Mouse (Mus musculus): Measurements from ENCODE around the gene Ube2o. TPM values are rescaled to one million over a fixed set of nuclear protein-coding genes. Genes with fewer than 3 reads are reported as not detected.

Ube2o gene
- total RNA-seq, 2 experiments from 2014 or later = 43.3 to 49.2 TPM

- peak; percentile 81 to 84 for DNase-seq
- intact Hi-C loops (cut with DNase I) = loop anchor here (1.0 kb wide), 1 partner anchor 41 kb away; no protein-coding TSS in a partner anchor
Observed at GRCm38 (mm10) chr11:116586801-116587631, 5.8 kb upstream of the Ube2o start.

GRCm38 (mm10) chr11:116586310-116586709, 5.1 kb upstream of the Ube2o start, which contains the start of gene Aanat:
Gene Aanat, plus strand, starts transcription at chr11:116586432.
- no peak for DNase-seq
- intact Hi-C loops (cut with DNase I) = loop anchor here (1.0 kb wide), 1 partner anchor 42 kb away; no protein-coding TSS in a partner anchor

GRCm38 (mm10) chr11:116585682-116586081, 4.4 kb upstream of the Ube2o start:
- no peak for DNase-seq
- intact Hi-C loops (cut with DNase I) = loop anchor here (1.0 kb wide), 1 partner anchor 43 kb away; no protein-coding TSS in a partner anchor

- intact Hi-C loops (cut with DNase I) = no loop called here
- peak; percentile 55 to 60 for DNase-seq
Observed at GRCm38 (mm10) chr11:116580711-116581375, 404 bp downstream of the Ube2o start.

- intact Hi-C loops (cut with DNase I) = no loop called here
- DNase-seq = no peak
Observed at GRCm38 (mm10) chr11:116580031-116580652, 1.1 kb downstream of the Ube2o start.

- no peak for DNase-seq
- intact Hi-C loops (cut with DNase I) = no loop called here
Observed at GRCm38 (mm10) chr11:116579280-116579679, 2.0 kb downstream of the Ube2o start.

GRCm38 (mm10) chr11:116575396-116575795, 5.9 kb downstream of the Ube2o start:
- no peak for DNase-seq
- intact Hi-C loops (cut with DNase I) = no loop called here

- intact Hi-C loops (cut with DNase I) = no loop called here
- no peak for DNase-seq
Observed at GRCm38 (mm10) chr11:116574982-116575381, 6.3 kb downstream of the Ube2o start.

GRCm38 (mm10) chr11:116574486-116574885, 6.8 kb downstream of the Ube2o start:
- no peak for DNase-seq
- intact Hi-C loops (cut with DNase I) = no loop called here

GRCm38 (mm10) chr11:116572756-116573543, 8.3 kb downstream of the Ube2o start:
- peak; percentile 19 to 35 for DNase-seq
- intact Hi-C loops (cut with DNase I) = no loop called here

- intact Hi-C loops (cut with DNase I) = no loop called here
- DNase-seq = peak; percentile 27 to 55
Observed at GRCm38 (mm10) chr11:116571767-116572679, 9.2 kb downstream of the Ube2o start.

GRCm38 (mm10) chr11:116570821-116571220, 10.4 kb downstream of the Ube2o start:
- intact Hi-C loops (cut with DNase I) = no loop called here
- DNase-seq = no peak

- intact Hi-C loops (cut with DNase I) = no loop called here
- DNase-seq = no peak
Observed at GRCm38 (mm10) chr11:116567531-116567930, 13.7 kb downstream of the Ube2o start.

GRCm38 (mm10) chr11:116565283-116566041, 15.8 kb downstream of the Ube2o start:
- intact Hi-C loops (cut with DNase I) = no loop called here
- DNase-seq = no peak

- DNase-seq = no peak
- intact Hi-C loops (cut with DNase I) = loop anchor here (10.0 kb wide), 1 partner anchor 248 kb away; no protein-coding TSS in a partner anchor
Observed at GRCm38 (mm10) chr11:116556308-116556707, 24.9 kb downstream of the Ube2o start.

GRCm38 (mm10) chr11:116555572-116555971, 25.7 kb downstream of the Ube2o start:
- intact Hi-C loops (cut with DNase I) = loop anchor here (2.0 to 10.0 kb wide), 2 partner anchors 73 to 249 kb away; no protein-coding TSS in a partner anchor
- no peak for DNase-seq

- DNase-seq = peak; percentile 45 to 58
- intact Hi-C loops (cut with DNase I) = loop anchor here (2.0 to 10.0 kb wide), 2 partner anchors 74 to 250 kb away; no protein-coding TSS in a partner anchor
Observed at GRCm38 (mm10) chr11:116554171-116554878, 26.9 kb downstream of the Ube2o start.
